13 mouse cellular contexts compared by ENCODE assay signal in the genomic region with DNA sequence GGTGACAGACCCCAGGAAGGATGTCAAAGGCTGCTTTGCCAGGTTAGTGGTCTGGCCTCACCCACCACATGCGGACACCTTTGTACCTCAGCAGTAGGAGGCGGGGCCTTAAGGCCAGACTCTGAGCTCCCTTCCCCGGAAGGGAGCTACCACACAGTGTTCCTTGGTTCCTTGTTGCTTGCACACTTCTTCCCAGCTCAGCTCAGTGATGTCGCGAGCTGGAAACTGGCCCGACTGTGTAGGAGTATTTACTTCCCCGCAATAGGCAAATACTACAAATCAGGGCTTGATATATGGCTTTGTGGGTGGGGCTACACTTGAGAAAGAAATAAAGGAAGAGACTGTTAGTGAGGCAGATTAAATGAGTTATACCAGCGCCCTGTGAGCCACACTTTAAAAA. TPM values are rescaled to one million over a fixed set of nuclear protein-coding genes. Genes with fewer than 3 reads are reported as not detected.
DNase-seq lines count a peak whose midpoint lies in the region; ATAC-seq and TF ChIP-seq lines count a peak whose summit lies in the region.
"Had no signal": no experiment of that assay in that cellular context is flagged by ENCODE, and none has a peak within 500 bp of the region (broad histone marks: within the 10 kb centered on the region; RNA-seq: fewer than 3 reads in every experiment).

No protein-coding gene starts in this region.

- H3K4me1 ChIP-seq in intestine, embryonic 14.5 days (replicated peaks; ENCODE audit: control insufficient read depth, insufficient read depth, low read length) = 0 out of 2 replicates have a peak, but pooled peaks cover 3% of the 10 kb centered on the region
- peaks cover 14% of the 10 kb centered on the region for H3K4me1 ChIP-seq in lung, embryonic 15.5 days
- H3K4me1 ChIP-seq in stomach, postnatal 0 days (replicated peaks; ENCODE audit: control insufficient read depth, insufficient read depth) = no peaks in the 10 kb centered on the region; the same call in 1 of the 2 replicates
- H3K4me1 ChIP-seq in hindbrain, embryonic 12.5 days = no peaks in the 10 kb centered on the region

- no peak overlapping the region for H3K4me3 ChIP-seq in intestine, embryonic 14.5 days (ENCODE audit: low read depth, low read length)
- H3K4me3 ChIP-seq in lung, embryonic 15.5 days = no peak overlapping the region
- no peak overlapping the region for H3K4me3 ChIP-seq in stomach, postnatal 0 days (ENCODE audit: low read depth, low read length)
- no peak overlapping the region for H3K4me3 ChIP-seq in hindbrain, embryonic 12.5 days
- H3K4me3 ChIP-seq: embryonic facial prominence, embryonic 12.5 days had no signal

- TF ChIP-seq CTCF in stomach, postnatal 0 days (IDR thresholded peaks at IDR 0.05; ENCODE audit: low read depth) = no peak

- no peak overlapping the region for H3K9ac ChIP-seq in intestine, embryonic 14.5 days (ENCODE audit: low read length)
- no peak overlapping the region for H3K9ac ChIP-seq in lung, embryonic 15.5 days
- no peak overlapping the region for H3K9ac ChIP-seq in stomach, postnatal 0 days (ENCODE audit: low read length)
- no peak overlapping the region for H3K9ac ChIP-seq in hindbrain, embryonic 12.5 days
- H3K9ac ChIP-seq: embryonic facial prominence, embryonic 12.5 days; forebrain, postnatal 0 days had no signal

- peak; percentile 68 to 74 for DNase-seq in kidney, postnatal 4 days
- DNase-seq in kidney, adult 8-10 months = no peak
- no peak for DNase-seq in intestine, embryonic 14.5 days (ENCODE audit: low spot score)
- DNase-seq in stomach, postnatal 0 days (ENCODE audit: low spot score) = peak; percentile 89
- no peak for DNase-seq in right cerebral cortex, adult 18-20 months
- DNase-seq: cerebellum, adult 9-10 months; forebrain, postnatal 0 days; gastrocnemius, postnatal 36 days; thymus, postnatal 14 days had no signal

- H3K36me3 ChIP-seq in intestine, embryonic 14.5 days (ENCODE audit: control insufficient read depth, insufficient read depth, low read length) = no peaks in the 10 kb centered on the region
- no peaks in the 10 kb centered on the region for H3K36me3 ChIP-seq in lung, embryonic 15.5 days
- no peaks in the 10 kb centered on the region for H3K36me3 ChIP-seq in stomach, postnatal 0 days (ENCODE audit: control insufficient read depth, insufficient read depth, low read length)
- H3K36me3 ChIP-seq in hindbrain, embryonic 12.5 days = no peaks in the 10 kb centered on the region
- H3K36me3 ChIP-seq: embryonic facial prominence, embryonic 12.5 days had no signal

- no peaks in the 10 kb centered on the region for H3K27me3 ChIP-seq in intestine, embryonic 14.5 days (replicated peaks; ENCODE audit: control insufficient read depth, insufficient read depth, low read length)
- no peaks in the 10 kb centered on the region for H3K27me3 ChIP-seq in lung, embryonic 15.5 days
- no peaks in the 10 kb centered on the region for H3K27me3 ChIP-seq in stomach, postnatal 0 days (ENCODE audit: control insufficient read depth, insufficient read depth, low read length)
- H3K27me3 ChIP-seq in hindbrain, embryonic 12.5 days = no peaks in the 10 kb centered on the region
- H3K27me3 ChIP-seq: embryonic facial prominence, embryonic 12.5 days had no signal

- no peak for TF ChIP-seq EP300 in stomach, postnatal 0 days (optimal IDR thresholded peaks at IDR 0.05)

- H3K27ac ChIP-seq in intestine, embryonic 14.5 days (ENCODE audit: low read depth) = peak overlapping the region; percentile 43; the same call in 1 of the 2 replicates
- H3K27ac ChIP-seq in lung, embryonic 15.5 days = peak overlapping the region; percentile 54
- H3K27ac ChIP-seq in stomach, postnatal 0 days (replicated peaks) = peak overlapping the region; percentile 77
- no peak overlapping the region for H3K27ac ChIP-seq in hindbrain, embryonic 12.5 days
- H3K27ac ChIP-seq: embryonic facial prominence, embryonic 12.5 days had no signal

- no peaks in the 10 kb centered on the region for H3K9me3 ChIP-seq in intestine, embryonic 14.5 days (ENCODE audit: control insufficient read depth, low read length)
- no peaks in the 10 kb centered on the region for H3K9me3 ChIP-seq in lung, embryonic 15.5 days
- H3K9me3 ChIP-seq in stomach, postnatal 0 days (ENCODE audit: control insufficient read depth, low read length) = no peaks in the 10 kb centered on the region
- H3K9me3 ChIP-seq in hindbrain, embryonic 12.5 days (replicated peaks) = no peaks in the 10 kb centered on the region
- H3K9me3 ChIP-seq: embryonic facial prominence, embryonic 12.5 days had no signal

- 31% methylated on average over 8 of the region's 8 CpGs for WGBS in intestine, embryonic 14.5 days
- WGBS in lung, embryonic 15.5 days = 18% methylated on average over 8 of the region's 8 CpGs
- WGBS in stomach, postnatal 0 days = 21% methylated on average over 8 of the region's 8 CpGs
- WGBS in hindbrain, embryonic 12.5 days = 68% methylated on average over 8 of the region's 8 CpGs

- ATAC-seq in intestine, embryonic 14.5 days (replicated peaks; ENCODE audit: low FRiP score, low TSS enrichment, low read depth) = peak; percentile 67
- peak; percentile 53; the same call in 1 of the 2 replicates for ATAC-seq in lung, embryonic 15.5 days (ENCODE audit: borderline replicate concordance, extremely low read depth, low FRiP score, low TSS enrichment)
- ATAC-seq in stomach, postnatal 0 days (ENCODE audit: low FRiP score, low TSS enrichment) = peak; percentile 94
- no peak for ATAC-seq in hindbrain, embryonic 12.5 days (ENCODE audit: low FRiP score)
- ATAC-seq: forebrain, postnatal 0 days had no signal

- no peak overlapping the region for H3K4me2 ChIP-seq in intestine, embryonic 14.5 days (ENCODE audit: low read length)
- no peak overlapping the region for H3K4me2 ChIP-seq in lung, embryonic 15.5 days
- no peak overlapping the region for H3K4me2 ChIP-seq in stomach, postnatal 0 days (replicated peaks; ENCODE audit: low read depth)
- no peak overlapping the region for H3K4me2 ChIP-seq in hindbrain, embryonic 12.5 days (replicated peaks)
- H3K4me2 ChIP-seq: embryonic facial prominence, embryonic 12.5 days; liver, embryonic 11.5 days had no signal

RNA-seq across cellular contexts. Expression of a gene that starts 48.9 kb away (rescaled TPM):
- 17.5 and 25.1 TPM in 2 replicates for polyA plus RNA-seq in intestine, embryonic 14.5 days (2014; fragmentation: Nextera tagmentation; extraction: Ambion mirVana)
- polyA plus RNA-seq in lung, embryonic 15.5 days (2015; fragmentation: Nextera tagmentation; extraction: Ambion mirVana) = 7.2 and 7.7 TPM in 2 replicates
- polyA plus RNA-seq in stomach, postnatal 0 days (2015; fragmentation: Nextera tagmentation; extraction: Ambion mirVana) = 49.0 and 55.2 TPM in 2 replicates
- 6.4 and 6.6 TPM in 2 replicates for polyA plus RNA-seq in hindbrain, embryonic 12.5 days (2016; fragmentation: Nextera tagmentation; extraction: Ambion mirVana)

Comparison
In these comparisons a context has a peak if more than half of its experiments do, and no peak if none do; other contexts are left out.
1. DNase-seq: peak in kidney, postnatal 4 days (2 of 2) and stomach, postnatal 0 days (single experiment); none in kidney, adult 8-10 months (0 of 2), intestine, embryonic 14.5 days (single experiment) and right cerebral cortex, adult 18-20 months (single experiment).